Mouse (Mus musculus): ENCODE data around the gene Spata4. TPM values are rescaled to one million over a fixed set of nuclear protein-coding genes. Genes with fewer than 3 reads are reported as not detected.

Gene Spata4
- polyA plus RNA-seq (2012; ENCODE audit: insufficient read depth, insufficient read length, low replicate concordance, missing spikeins), result not detected in 2 replicates

DNA sequence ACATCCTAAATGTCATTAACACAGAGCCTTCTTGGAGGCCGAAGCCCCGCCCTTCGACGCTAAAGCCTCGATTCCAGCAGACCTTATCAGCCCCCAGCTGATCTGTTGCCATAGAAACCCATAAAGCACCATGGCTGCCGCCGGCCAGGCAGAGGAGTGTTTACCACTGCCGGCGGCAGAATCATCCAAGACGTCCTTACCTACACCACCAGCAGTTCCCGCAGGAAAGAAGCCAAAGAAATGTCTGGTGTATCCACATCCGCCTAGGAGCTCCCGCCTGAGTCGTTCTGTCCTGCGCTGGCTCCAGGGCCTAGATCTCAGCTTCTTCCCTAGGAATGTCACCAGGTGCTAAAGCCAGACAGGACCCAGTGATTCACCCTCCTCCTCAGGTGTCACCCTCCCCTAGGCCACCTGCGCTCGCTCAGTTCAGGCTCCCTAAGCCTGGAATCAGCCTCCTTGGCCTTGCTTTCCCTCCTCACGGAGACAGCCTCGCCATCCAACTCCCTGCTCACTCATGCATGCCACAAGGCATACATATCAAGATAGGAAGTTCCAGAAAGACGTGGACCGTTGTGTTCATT is at the start of gene Spata4:
Gene Spata4 (plus strand): TSS at position 111 of the 581 bp plus-strand sequence.
- WGBS, result 15% methylated on average over 21 of the region's 21 CpGs
- H3K4me3 ChIP-seq (ENCODE audit: insufficient read depth, low read depth, low read length), result peak within 1 kb of the TSS; percentile 10
- no peak for TF ChIP-seq POLR2A (IDR thresholded peaks at IDR 0.05; ENCODE audit: insufficient read depth, low read depth, low read length)
- TF ChIP-seq CTCF (IDR thresholded peaks at IDR 0.05; ENCODE audit: insufficient read depth, low read depth, low read length), result no peak
- H3K27ac ChIP-seq (ENCODE audit: insufficient read depth, low read depth, low read length), result no peak within 1 kb of the TSS
- H3K4me1 ChIP-seq (ENCODE audit: control insufficient read depth, insufficient read depth, low read length), result peaks cover 8% of the 10 kb centered on the region

DNA sequence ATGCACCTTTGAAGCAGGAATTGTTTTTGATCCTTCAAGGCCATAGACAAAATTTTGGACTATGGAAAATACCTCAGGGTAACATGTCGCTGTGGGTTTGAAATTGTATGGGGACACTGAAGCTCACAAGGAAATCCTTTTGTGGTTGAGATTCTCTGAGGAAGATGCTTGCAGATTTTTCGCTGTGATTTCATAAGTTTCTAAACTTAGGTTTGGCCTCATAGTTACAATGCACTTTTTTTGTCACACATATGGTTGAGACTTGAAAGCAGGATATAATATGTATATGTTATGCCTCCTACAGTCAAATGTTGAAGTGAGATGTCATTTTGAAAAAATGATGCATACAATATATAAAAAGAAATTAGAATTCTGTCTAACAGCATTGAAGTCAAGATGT is 45.7 kb upstream of the Spata4 start:
- no peak overlapping the region for H3K27ac ChIP-seq (ENCODE audit: insufficient read depth, low read depth, low read length)
- WGBS, result 85% methylated on average over 2 of the region's 2 CpGs
- H3K4me1 ChIP-seq (ENCODE audit: control insufficient read depth, insufficient read depth, low read length), result no peaks in the 10 kb centered on the region
- no peak overlapping the region for H3K4me3 ChIP-seq (ENCODE audit: insufficient read depth, low read depth, low read length)
- TF ChIP-seq CTCF (IDR thresholded peaks at IDR 0.05; ENCODE audit: insufficient read depth, low read depth, low read length) (no peak), POLR2A (IDR thresholded peaks at IDR 0.05; ENCODE audit: insufficient read depth, low read depth, low read length) (no peak)

DNA sequence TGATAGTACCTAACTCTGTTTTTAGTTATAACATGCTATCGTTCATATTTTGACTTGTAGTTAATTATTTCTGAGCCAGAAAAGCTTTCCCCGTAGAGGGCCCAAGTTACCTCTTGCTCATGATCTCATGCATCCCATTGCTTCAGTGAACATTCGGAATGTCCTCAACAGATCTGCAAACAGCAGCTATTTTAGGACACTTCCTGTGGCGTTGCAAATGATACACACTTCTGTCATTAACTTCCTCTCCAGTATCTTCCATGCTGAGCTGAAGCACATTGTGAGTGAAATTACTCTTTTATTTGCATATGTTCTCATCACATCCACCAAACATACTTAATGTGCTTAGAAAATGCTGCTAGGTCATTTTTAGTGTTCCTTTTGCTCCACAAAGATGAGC is 38.4 kb upstream of the Spata4 start:
- H3K27ac ChIP-seq (ENCODE audit: insufficient read depth, low read depth, low read length), result no peak overlapping the region
- no peak for TF ChIP-seq CTCF (IDR thresholded peaks at IDR 0.05; ENCODE audit: insufficient read depth, low read depth, low read length)
- no peak for TF ChIP-seq POLR2A (IDR thresholded peaks at IDR 0.05; ENCODE audit: insufficient read depth, low read depth, low read length)
- no peaks in the 10 kb centered on the region for H3K4me1 ChIP-seq (ENCODE audit: control insufficient read depth, insufficient read depth, low read length)
- H3K4me3 ChIP-seq (ENCODE audit: insufficient read depth, low read depth, low read length), result no peak overlapping the region
- WGBS, result 76% methylated on average over 4 of the region's 4 CpGs

DNA sequence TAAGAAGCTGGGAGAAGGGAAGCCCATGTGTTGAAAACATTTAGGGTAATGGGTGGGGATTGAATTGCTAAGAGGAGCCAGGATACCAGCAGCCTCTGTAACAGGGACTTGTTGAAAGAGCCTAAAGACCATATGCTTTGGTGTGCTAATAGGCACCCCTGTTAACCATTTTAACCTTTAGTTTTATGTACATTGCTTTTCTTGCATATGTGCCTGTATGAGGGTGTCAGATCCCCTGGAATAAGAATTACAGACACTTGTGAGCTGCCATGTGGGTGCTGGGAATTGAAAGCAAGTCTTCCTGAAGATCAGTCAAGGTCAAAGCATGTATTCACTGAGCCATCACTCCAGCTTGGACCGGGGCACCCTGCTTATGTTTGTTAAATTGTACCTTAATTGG is 35.4 kb upstream of the Spata4 start:
- WGBS, result 96% methylated on average over 1 of the region's 1 CpGs
- no peak overlapping the region for H3K27ac ChIP-seq (ENCODE audit: insufficient read depth, low read depth, low read length)
- H3K4me3 ChIP-seq (ENCODE audit: insufficient read depth, low read depth, low read length), result no peak overlapping the region
- no peak for TF ChIP-seq POLR2A (IDR thresholded peaks at IDR 0.05; ENCODE audit: insufficient read depth, low read depth, low read length)
- TF ChIP-seq CTCF (IDR thresholded peaks at IDR 0.05; ENCODE audit: insufficient read depth, low read depth, low read length), result no peak
- no peaks in the 10 kb centered on the region for H3K4me1 ChIP-seq (ENCODE audit: control insufficient read depth, insufficient read depth, low read length)

DNA sequence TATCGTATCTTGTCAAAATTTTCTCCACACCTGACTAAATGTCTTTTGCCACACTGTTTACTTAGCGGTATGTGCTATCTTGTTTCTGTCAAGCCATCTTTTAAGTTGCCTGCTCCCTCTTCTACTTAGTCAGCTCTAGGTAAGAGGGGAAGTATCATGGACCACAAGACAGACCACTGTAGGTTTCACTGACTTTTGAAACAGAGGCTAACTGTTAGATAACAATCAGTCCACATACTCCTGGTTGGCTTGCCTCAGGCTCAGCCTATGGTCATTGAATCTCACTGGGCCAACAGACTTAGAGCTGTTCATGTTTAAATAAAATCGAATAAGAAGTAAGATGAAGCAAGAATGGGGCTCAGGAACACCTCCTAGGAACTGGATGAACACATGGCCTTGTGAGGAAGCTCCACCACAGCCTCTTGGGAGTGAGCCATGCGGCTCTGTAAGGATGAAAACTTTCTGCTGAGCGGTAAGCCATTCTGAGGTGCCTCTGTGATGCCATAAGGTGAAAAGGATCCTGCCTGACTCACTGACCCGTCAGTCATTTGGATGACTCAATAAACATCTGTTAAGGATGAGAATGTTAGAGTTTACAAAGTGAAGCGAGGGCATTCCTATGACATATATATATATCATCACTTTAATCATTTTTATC is 34.8 kb upstream of the Spata4 start:
- H3K27ac ChIP-seq (ENCODE audit: insufficient read depth, low read depth, low read length), result no peak overlapping the region
- TF ChIP-seq POLR2A (IDR thresholded peaks at IDR 0.05; ENCODE audit: insufficient read depth, low read depth, low read length) (no peak), CTCF (IDR thresholded peaks at IDR 0.05; ENCODE audit: insufficient read depth, low read depth, low read length) (no peak)
- 92% methylated on average over 7 of the region's 7 CpGs for WGBS
- H3K4me1 ChIP-seq (ENCODE audit: control insufficient read depth, insufficient read depth, low read length), result no peaks in the 10 kb centered on the region
- H3K4me3 ChIP-seq (ENCODE audit: insufficient read depth, low read depth, low read length), result no peak overlapping the region

DNA sequence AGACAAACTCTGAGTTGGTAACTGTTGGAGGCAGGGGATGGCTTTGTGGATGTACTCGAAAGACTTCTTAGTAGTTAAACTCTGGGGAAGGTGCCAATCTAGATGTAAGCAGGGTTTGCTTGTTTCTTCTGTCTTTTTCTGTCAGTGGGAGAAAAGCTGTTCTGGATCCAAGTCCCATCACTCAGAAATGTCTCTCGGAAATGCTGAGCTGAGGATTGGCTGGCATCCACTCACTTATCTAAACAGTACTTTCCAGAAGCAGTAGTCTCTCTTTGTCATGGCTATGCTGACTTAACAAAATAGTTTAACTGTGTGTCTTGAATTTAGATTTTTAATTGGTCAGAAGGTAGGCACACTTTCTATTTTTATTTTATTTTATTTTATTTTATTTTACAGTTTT is 33.4 kb upstream of the Spata4 start:
- H3K27ac ChIP-seq (ENCODE audit: insufficient read depth, low read depth, low read length), result no peak overlapping the region
- no peaks in the 10 kb centered on the region for H3K4me1 ChIP-seq (ENCODE audit: control insufficient read depth, insufficient read depth, low read length)
- TF ChIP-seq CTCF (IDR thresholded peaks at IDR 0.05; ENCODE audit: insufficient read depth, low read depth, low read length), result no peak
- no peak for TF ChIP-seq POLR2A (IDR thresholded peaks at IDR 0.05; ENCODE audit: insufficient read depth, low read depth, low read length)

DNA sequence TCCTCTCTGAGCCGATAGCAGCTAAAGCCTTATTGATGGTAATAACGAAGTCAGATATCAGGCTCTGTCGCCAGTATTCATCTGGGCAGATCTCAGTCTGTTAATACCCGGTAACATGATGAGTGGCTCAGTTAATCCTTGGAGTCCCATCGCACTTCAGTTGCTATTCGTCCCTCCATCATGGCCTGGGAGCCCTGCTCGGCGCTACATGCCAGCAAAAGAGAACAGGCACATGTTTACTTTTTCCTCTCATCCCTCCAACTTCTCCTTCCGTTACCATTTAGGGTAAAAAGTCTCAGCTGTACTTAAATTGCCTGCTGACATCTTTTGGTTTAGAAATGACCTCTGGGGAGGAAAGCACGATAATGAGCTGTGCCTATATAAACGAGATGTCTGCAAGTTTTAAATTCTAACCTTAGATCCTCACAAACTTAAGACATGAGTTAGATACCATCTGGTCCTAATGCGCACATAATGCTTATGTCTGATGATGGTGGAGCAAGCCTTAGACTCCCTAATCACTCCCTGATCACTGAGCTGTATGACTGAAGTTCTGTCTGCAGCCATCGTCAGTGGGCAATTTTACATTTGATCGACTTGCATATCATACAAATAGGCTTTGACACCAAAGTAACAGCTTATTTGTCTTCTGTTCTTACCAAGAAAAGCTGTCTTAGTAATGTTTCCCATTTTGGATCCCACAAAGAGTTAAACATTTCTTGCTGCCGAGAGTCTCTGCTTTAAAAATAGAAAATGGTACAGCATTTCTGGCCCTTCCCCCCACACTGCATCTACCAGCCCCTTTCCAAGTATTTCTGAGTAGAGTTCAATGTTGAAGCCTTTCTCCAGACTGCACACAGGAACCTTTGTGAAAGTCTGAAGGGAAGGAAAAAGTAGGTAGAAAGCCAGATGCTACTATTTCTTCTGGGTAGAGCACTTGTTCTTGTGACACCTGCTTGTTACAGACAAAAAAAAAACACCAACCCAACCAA is 29.7 kb upstream of the Spata4 start:
- H3K4me3 ChIP-seq (ENCODE audit: insufficient read depth, low read depth, low read length), result no peak overlapping the region
- no peak overlapping the region for H3K27ac ChIP-seq (ENCODE audit: insufficient read depth, low read depth, low read length)
- no peak for TF ChIP-seq POLR2A (IDR thresholded peaks at IDR 0.05; ENCODE audit: insufficient read depth, low read depth, low read length)
- no peak for TF ChIP-seq CTCF (IDR thresholded peaks at IDR 0.05; ENCODE audit: insufficient read depth, low read depth, low read length)
- 79% methylated on average over 15 of the region's 15 CpGs for WGBS
- no peaks in the 10 kb centered on the region for H3K4me1 ChIP-seq (ENCODE audit: control insufficient read depth, insufficient read depth, low read length)

More for the DNA sequence above, 33.4 kb upstream of the Spata4 start:
- WGBS, result 46% methylated on average over 2 of the region's 2 CpGs
- H3K4me3 ChIP-seq (ENCODE audit: insufficient read depth, low read depth, low read length), result no peak overlapping the region

DNA sequence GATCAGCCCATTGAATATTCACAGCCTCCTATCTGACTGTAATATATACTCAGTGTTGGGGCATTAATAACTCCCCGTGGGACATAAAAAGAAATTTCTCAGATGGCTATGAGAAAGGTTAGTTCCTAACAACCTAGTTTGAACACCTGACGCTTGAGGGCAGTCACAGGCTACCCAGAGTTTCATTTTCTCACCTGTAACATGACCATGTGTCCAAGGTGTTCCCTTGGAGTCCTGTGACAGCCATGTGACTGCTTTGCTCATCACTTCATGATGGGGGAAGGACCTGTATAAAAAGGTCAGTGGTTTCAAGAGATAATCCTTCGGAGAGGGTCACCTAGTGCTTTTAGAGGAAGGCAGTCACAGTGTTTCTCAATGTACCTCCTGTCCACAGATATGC is 19.1 kb upstream of the Spata4 start:
- Histone ChIP-seq H3K4me3 (ENCODE audit: insufficient read depth, low read depth, low read length) (no peak overlapping the region), H3K4me1 (ENCODE audit: control insufficient read depth, insufficient read depth, low read length) (no peaks in the 10 kb centered on the region), H3K27ac (ENCODE audit: insufficient read depth, low read depth, low read length) (no peak overlapping the region)
- TF ChIP-seq POLR2A (IDR thresholded peaks at IDR 0.05; ENCODE audit: insufficient read depth, low read depth, low read length) (no peak), CTCF (IDR thresholded peaks at IDR 0.05; ENCODE audit: insufficient read depth, low read depth, low read length) (no peak)
- WGBS, result 94% methylated on average over 3 of the region's 3 CpGs
